Mouse (Mus musculus) limb, embryonic 11.5 days (tissue): ENCODE results near the gene Atp6v1g2. TPM values are rescaled to one million over a fixed set of nuclear protein-coding genes. Genes with fewer than 3 reads are reported as not detected.
"Not testable (repeated sequence)": the region's sequence is repeated elsewhere in the genome, so short reads cannot be mapped to it uniquely, and the experiment has no call there.

Source experiments
- ATAC-seq: fragments of 200-750 bp; cut with Nextera tagmentation; 2 replicates; pipeline ENCODE4 v1.8.0; 2017; ENCODE audit warnings: low read depth; ENCODE audit not compliant: insufficient number of reproducible peaks, low FRiP score, low TSS enrichment
- DNase-seq: peaks from one replicate; pipeline ENCODE4 v3.0.0-alpha.2; 2015; ENCODE audit warnings: low spot score
- H3K27ac ChIP-seq: fragments of 300-500 bp; sonication (generic); replicated peaks from 2 replicates; pipeline ENCODE4 v1.5.1; 2014; ENCODE audit warnings: low read depth, mild to moderate bottlenecking, low read length
- H3K27me3 ChIP-seq: fragments of 300-500 bp; sonication (generic); 2 replicates; pipeline ENCODE4 v1.6.1; 2014; ENCODE audit warnings: mild to moderate bottlenecking, low read length, mixed read lengths; ENCODE audit not compliant: control insufficient read depth, insufficient read depth
- H3K36me3 ChIP-seq: fragments of 300-500 bp; sonication (generic); 2 replicates; pipeline ENCODE4 v1.6.1; 2014; ENCODE audit warnings: mild to moderate bottlenecking, low read length, moderate library complexity, mixed read lengths; ENCODE audit not compliant: control insufficient read depth, insufficient read depth
- H3K4me1 ChIP-seq: fragments of 300-500 bp; sonication (generic); 2 replicates; pipeline ENCODE4 v1.6.1; 2014; ENCODE audit warnings: low read length, mixed read lengths; ENCODE audit not compliant: control insufficient read depth, insufficient read depth
- H3K4me2 ChIP-seq: fragments of 300-500 bp; sonication (generic); 2 replicates; pipeline ENCODE4 v1.6.1; 2014; ENCODE audit warnings: low read depth, mild to moderate bottlenecking, moderate library complexity; ENCODE audit not compliant: severe bottlenecking
- H3K4me3 ChIP-seq: fragments of 300-500 bp; sonication (generic); 2 replicates; pipeline ENCODE4 v1.5.1; 2014; ENCODE audit warnings: low read depth, low read length
- H3K9ac ChIP-seq: fragments of 300-500 bp; sonication (generic); 2 replicates; pipeline ENCODE4 v1.6.1; 2014; ENCODE audit warnings: mild to moderate bottlenecking, low read length
- H3K9me3 ChIP-seq: fragments of 300-500 bp; sonication (generic); 2 replicates; pipeline ENCODE4 v1.6.1; 2016; ENCODE audit warnings: low read length; ENCODE audit not compliant: control insufficient read depth
- WGBS: fragments of 180-500 bp; shearing (Covaris S2); extraction: QIAGEN DNeasy Blood & Tissue Kit; methylation state at CpG from one replicate; pipeline ENCODE4 v1.1.7; 2014; 5-methylcytosine and 5-hydroxymethylcytosine counted together
- polyA plus RNA-seq: library from polyadenylated mRNA; unstranded; fragments of >200 nt; fragmentation: Nextera tagmentation; extraction: Ambion mirVana; gene quantifications from 2 replicates; pipeline ENCODE4 v1.2.1, GENCODE M21; 2014

The Atp6v1g2 gene
- polyA plus RNA-seq, 1 experiment from 2014 or later: 5.9 TPM

DNA sequence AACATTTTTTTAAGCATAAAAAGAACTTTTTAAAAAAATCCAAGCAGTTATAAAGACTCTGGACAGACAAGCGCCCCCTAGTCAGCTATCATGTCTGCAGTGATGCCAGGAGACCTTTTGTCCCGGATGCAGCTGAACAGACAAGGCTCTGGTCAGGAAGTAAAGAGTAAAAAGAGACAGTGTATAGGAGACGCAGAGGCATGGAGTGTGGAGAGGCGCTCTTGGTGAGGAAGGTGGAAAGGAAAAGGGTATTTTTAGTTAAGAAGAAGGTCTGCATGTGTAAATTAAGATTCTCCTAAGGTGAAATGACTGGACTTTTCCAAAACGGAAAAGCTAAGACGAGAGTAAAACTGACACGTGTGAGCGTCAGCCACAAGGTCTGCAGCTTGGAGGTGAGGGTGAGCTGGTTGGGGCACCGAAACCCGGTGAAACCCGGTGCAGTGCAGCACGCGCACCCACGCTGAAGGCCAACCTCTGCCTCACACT is 6.9 kb upstream of the Atp6v1g2 start:
- WGBS: 90% methylated on average over 14 of the region's 14 CpGs
- Histone ChIP-seq H3K4me1 (no peaks in the 10 kb centered on the region), H3K9me3 (no peaks in the 10 kb centered on the region), H3K4me3 (no peak overlapping the region), H3K36me3 (peaks cover 14% of the 10 kb centered on the region), H3K27me3 (no peaks in the 10 kb centered on the region), H3K9ac (no peak overlapping the region), H3K4me2 (no peak overlapping the region), H3K27ac (no peak overlapping the region)
- DNase-seq (no peak), ATAC-seq (no peak)

DNA sequence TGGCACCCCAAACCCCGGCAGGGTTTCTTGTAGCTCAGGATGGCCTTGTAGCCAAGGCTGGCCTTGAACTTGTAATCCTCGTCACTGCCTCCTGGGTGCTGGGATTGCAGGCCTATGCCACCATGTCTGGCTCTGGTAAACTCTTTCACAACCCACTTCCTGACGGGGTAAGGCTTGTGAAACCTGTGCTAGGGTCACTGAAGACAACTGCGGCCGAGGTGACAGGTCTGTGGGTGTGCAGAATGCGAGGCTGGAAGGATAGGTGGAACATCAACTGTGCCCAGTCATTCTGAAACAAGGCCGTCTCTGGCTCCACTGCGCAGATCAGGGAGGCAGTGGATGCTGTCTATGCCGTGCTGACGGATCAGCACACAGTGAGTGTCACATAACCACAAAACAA is 2.4 kb upstream of the Atp6v1g2 start:
- H3K4me1 ChIP-seq: 0 out of 2 replicates have a peak, but pooled peaks cover 3% of the 10 kb centered on the region
- H3K4me2 ChIP-seq: no peak overlapping the region
- no peak for ATAC-seq
- peaks cover 10% of the 10 kb centered on the region; the same call in 1 of the 2 replicates for H3K36me3 ChIP-seq
- WGBS: 91% methylated on average over 10 of the region's 10 CpGs
- no peaks in the 10 kb centered on the region for H3K9me3 ChIP-seq
- no peak overlapping the region for H3K27ac ChIP-seq
- DNase-seq: no peak
- no peak overlapping the region for H3K9ac ChIP-seq
- no peak overlapping the region for H3K4me3 ChIP-seq
- H3K27me3 ChIP-seq: no peaks in the 10 kb centered on the region

- Histone ChIP-seq H3K36me3 (peaks cover 10% of the 10 kb centered on the region; the same call in 1 of the 2 replicates), H3K4me1 (0 out of 2 replicates have a peak, but pooled peaks cover 3% of the 10 kb centered on the region), H3K4me3 (no peak overlapping the region), H3K4me2 (no peak overlapping the region), H3K27me3 (no peaks in the 10 kb centered on the region), H3K27ac (no peak overlapping the region), H3K9me3 (no peaks in the 10 kb centered on the region), H3K9ac (no peak overlapping the region)
- ATAC-seq (no peak), DNase-seq (peak; percentile 94)
- WGBS: 14% methylated on average over 12 of the region's 12 CpGs
Observed at GRCm38 (mm10) chr17:35232043-35232442, 1.4 kb upstream of the Atp6v1g2 start.

GRCm38 (mm10) chr17:35232659-35233058 is 801 bp upstream of the Atp6v1g2 start:
- Histone ChIP-seq H3K9ac (no peak overlapping the region), H3K27me3 (no peaks in the 10 kb centered on the region), H3K4me3 (no peak overlapping the region), H3K36me3 (peaks cover 9% of the 10 kb centered on the region; the same call in 1 of the 2 replicates), H3K4me2 (no peak overlapping the region), H3K4me1 (0 out of 2 replicates have a peak, but pooled peaks cover 3% of the 10 kb centered on the region), H3K27ac (no peak overlapping the region), H3K9me3 (no peaks in the 10 kb centered on the region)
- DNase-seq (no peak), ATAC-seq (no peak)
- WGBS: 86% methylated on average over 5 of the region's 5 CpGs

DNA sequence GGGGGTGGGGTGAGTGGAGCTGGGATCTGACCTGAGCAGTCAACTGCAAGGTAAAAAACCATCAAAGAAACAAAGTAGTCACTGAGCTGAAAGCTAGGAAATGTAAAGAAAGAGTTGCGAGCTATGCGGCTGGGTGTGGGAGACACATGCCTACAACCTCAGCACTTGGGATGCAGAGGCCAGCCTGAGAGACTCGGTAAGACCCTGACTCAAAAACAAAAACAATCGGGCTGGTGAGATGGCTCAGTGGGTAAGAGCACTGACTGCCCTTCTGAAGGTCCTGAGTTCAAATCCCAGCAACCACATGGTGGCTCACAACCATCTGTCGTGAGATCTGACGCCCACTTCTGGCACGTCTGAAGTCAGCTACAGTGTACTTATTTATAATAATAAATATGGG is 630 bp downstream of the Atp6v1g2 start:
- H3K9me3 ChIP-seq, DNase-seq, ATAC-seq, H3K9ac ChIP-seq, H3K27me3 ChIP-seq, H3K27ac ChIP-seq, H3K36me3 ChIP-seq, H3K4me1 ChIP-seq: not testable (repeated sequence)
- 92% methylated on average over 7 of the region's 7 CpGs for WGBS
- Histone ChIP-seq H3K4me3 (peak overlapping the region; percentile 49; the same call in 1 of the 2 replicates), H3K4me2 (peak overlapping the region; percentile 89; the same call in 1 of the 2 replicates)

- 0 out of 2 replicates have a peak, but pooled peaks cover 3% of the 10 kb centered on the region for H3K4me1 ChIP-seq
- peak; percentile 72 for DNase-seq
- 5% methylated on average over 31 of the region's 31 CpGs for WGBS
- H3K9me3 ChIP-seq: no peaks in the 10 kb centered on the region
- H3K4me2 ChIP-seq: peak overlapping the region; percentile 89
- H3K27me3 ChIP-seq: no peaks in the 10 kb centered on the region
- peak overlapping the region; percentile 84 for H3K27ac ChIP-seq
- ATAC-seq: 0 out of 2 replicates have a peak, but pooled peaks have one; percentile 8
- H3K9ac ChIP-seq: peak overlapping the region; percentile 91
- peak overlapping the region; percentile 49 for H3K4me3 ChIP-seq
- peaks cover under 1% of the 10 kb centered on the region; the same call in 1 of the 2 replicates for H3K36me3 ChIP-seq
Observed at GRCm38 (mm10) chr17:35234903-35235302, 1.4 kb downstream of the Atp6v1g2 start.

DNA sequence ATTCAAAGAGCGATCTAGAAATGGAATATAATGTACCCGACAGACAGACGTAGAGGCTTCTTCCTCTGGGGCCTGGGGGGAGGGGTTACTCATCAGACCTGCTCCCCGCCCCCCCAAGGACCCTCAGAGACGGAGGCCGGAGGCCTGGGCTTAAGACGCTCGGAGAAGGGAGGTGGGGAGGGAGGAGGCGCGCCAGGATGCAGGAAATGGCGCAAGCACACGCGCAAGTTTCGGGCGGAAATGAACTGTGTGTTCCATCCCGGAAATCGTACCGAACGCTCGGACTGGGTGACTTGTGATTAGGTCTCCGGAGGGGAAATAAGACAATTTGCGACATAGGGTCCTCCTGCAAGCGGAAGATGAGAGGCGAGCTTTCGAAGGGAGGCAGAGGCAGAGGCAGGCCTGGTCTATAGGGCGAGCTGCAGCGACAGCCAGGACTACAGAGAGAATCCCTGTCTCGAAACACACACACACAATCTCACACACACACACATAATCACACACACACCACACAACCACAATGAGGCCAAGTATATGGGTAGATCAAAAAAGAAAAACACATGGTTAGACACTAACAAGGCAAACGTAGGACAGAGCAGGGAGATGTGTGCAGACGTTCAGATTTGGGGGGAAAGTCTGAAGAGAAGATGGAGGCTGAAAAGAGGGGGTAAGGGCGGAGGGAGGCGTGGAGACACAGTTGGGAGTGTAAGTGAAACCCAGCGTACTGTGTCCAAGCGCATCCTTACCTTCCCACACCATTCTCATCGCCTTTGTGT is 2.3 kb downstream of the Atp6v1g2 start, which contains the start of gene Nfkbil1:
Gene Nfkbil1 (minus strand): TSS at position 179 of the 776 bp plus-strand sequence.
- Histone ChIP-seq H3K4me2 (peak within 1 kb of the TSS; percentile 89), H3K9me3 (no peaks in the 10 kb centered on the region), H3K4me1 (peaks cover 7% of the 10 kb centered on the region; the same call in 1 of the 2 replicates), H3K27me3 (no peaks in the 10 kb centered on the region), H3K4me3 (peak within 1 kb of the TSS; percentile 49), H3K9ac (peak within 1 kb of the TSS; percentile 91), H3K27ac (peak within 1 kb of the TSS; percentile 84), H3K36me3 (no peaks in the 10 kb centered on the region; the same call in 1 of the 2 replicates)
- DNase-seq (peak; percentile 88), ATAC-seq (peak; percentile 65)
- WGBS: 2% methylated on average over 35 of the region's 35 CpGs

- H3K27me3 ChIP-seq: no peaks in the 10 kb centered on the region
- no peak overlapping the region for H3K9ac ChIP-seq
- H3K36me3 ChIP-seq: no peaks in the 10 kb centered on the region; the same call in 1 of the 2 replicates
- H3K4me3 ChIP-seq: peak overlapping the region; percentile 49
- ATAC-seq (peak; percentile 67), DNase-seq (peak; percentile 100)
- 1% methylated on average over 18 of the region's 18 CpGs for WGBS
- H3K4me1 ChIP-seq: peaks cover 8% of the 10 kb centered on the region; the same call in 1 of the 2 replicates
- H3K27ac ChIP-seq: peak overlapping the region; percentile 84
- peak overlapping the region; percentile 89 for H3K4me2 ChIP-seq
- no peaks in the 10 kb centered on the region for H3K9me3 ChIP-seq
Observed at GRCm38 (mm10) chr17:35236390-35236746, 2.9 kb downstream of the Atp6v1g2 start.
